10 mouse cellular contexts compared by ENCODE assay signal in the genomic region with DNA sequence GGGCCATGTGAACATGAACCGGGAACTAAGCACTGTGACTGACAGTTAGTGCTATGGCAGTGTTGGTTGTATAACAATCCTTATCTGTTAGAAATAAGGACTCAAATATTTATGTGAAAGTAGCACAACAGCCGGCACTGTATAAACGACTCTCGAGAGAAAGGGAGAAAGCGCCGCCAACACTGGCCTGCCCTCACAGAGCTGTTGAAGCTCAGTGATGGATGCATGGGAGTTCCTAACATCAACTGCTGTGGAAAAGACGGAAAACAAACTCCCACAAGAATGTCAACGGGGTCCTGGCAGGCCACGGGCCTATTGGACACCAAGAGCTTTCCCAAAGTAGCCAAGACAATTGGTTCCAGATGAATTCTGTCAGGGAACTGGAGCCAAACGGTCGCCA. TPM values are rescaled to one million over a fixed set of nuclear protein-coding genes. Genes with fewer than 3 reads are reported as not detected.
A peak's percentile ranks its signal among the peaks of the same experiment; 100 is the strongest.
DNase-seq lines count a peak whose midpoint lies in the region; ATAC-seq and TF ChIP-seq lines count a peak whose summit lies in the region.
"Had no signal": no experiment of that assay in that cellular context is flagged by ENCODE, and none has a peak within 500 bp of the region (broad histone marks: within the 10 kb centered on the region; RNA-seq: fewer than 3 reads in every experiment).

No protein-coding gene starts in this region.

- H3K79me2 ChIP-seq in heart, adult 2 months (replicated peaks; ENCODE audit: control insufficient read depth, insufficient read depth, low read length) = no peaks in the 10 kb centered on the region

- H3K27ac ChIP-seq in heart, adult 2 months = peak overlapping the region; percentile 40; the same call in 1 of the 2 replicates
- no peak overlapping the region for H3K27ac ChIP-seq in heart, embryonic 11.5 days (ENCODE audit: low read depth, low read length)
- peak overlapping the region; percentile 62; the same call in 1 of the 2 replicates for H3K27ac ChIP-seq in embryonic facial prominence, embryonic 13.5 days
- H3K27ac ChIP-seq in kidney, postnatal 0 days = peak overlapping the region; percentile 80

- intact Hi-C loops in heart, adult 2 months (cut with DNase I) = no loop called here

- DNase-seq in heart, adult 2 months = peak in 1 of 2 experiments; percentile 67
- peak; percentile 90 for DNase-seq in kidney, postnatal 0 days (ENCODE audit: low spot score)
- DNase-seq in lung, postnatal 4 days = peak; percentile 46 to 84
- DNase-seq in frontal cortex, postnatal 14 days (ENCODE audit: low spot score in 2 of 2) = no peak
- DNase-seq in spleen, adult 18-20 months = no peak

- peaks cover 2% of the 10 kb centered on the region for H3K36me3 ChIP-seq in heart, adult 2 months (ENCODE audit: control insufficient read depth, insufficient read depth, low read length)
- H3K36me3 ChIP-seq in heart, embryonic 11.5 days (ENCODE audit: control insufficient read depth, insufficient read depth, low read length) = no peaks in the 10 kb centered on the region
- H3K36me3 ChIP-seq in embryonic facial prominence, embryonic 13.5 days = peaks cover 24% of the 10 kb centered on the region
- H3K36me3 ChIP-seq in kidney, postnatal 0 days (ENCODE audit: insufficient read depth, low read length) = 0 out of 2 replicates have a peak, but pooled peaks cover 5% of the 10 kb centered on the region

- WGBS in heart, adult 2 months = 50% methylated on average over 11 of the region's 11 CpGs
- WGBS in heart, embryonic 11.5 days (ENCODE audit: insufficient replicate concordance) = 53% methylated on average over 11 of the region's 11 CpGs
- WGBS in embryonic facial prominence, embryonic 13.5 days = 39% methylated on average over 11 of the region's 11 CpGs
- WGBS in kidney, postnatal 0 days = 23% methylated on average over 11 of the region's 11 CpGs

- H3K27me3 ChIP-seq in heart, adult 2 months (ENCODE audit: control insufficient read depth, insufficient read depth, low read length) = no peaks in the 10 kb centered on the region
- no peaks in the 10 kb centered on the region for H3K27me3 ChIP-seq in heart, embryonic 11.5 days (ENCODE audit: control insufficient read depth, insufficient read depth, low read length)
- H3K27me3 ChIP-seq in embryonic facial prominence, embryonic 13.5 days = no peaks in the 10 kb centered on the region
- H3K27me3 ChIP-seq in kidney, postnatal 0 days (ENCODE audit: insufficient read depth, low read length) = no peaks in the 10 kb centered on the region

- no peak overlapping the region for H3K4me2 ChIP-seq in heart, embryonic 11.5 days
- no peak overlapping the region for H3K4me2 ChIP-seq in embryonic facial prominence, embryonic 13.5 days
- no peak overlapping the region for H3K4me2 ChIP-seq in kidney, postnatal 0 days (ENCODE audit: low read length)

- H3K4me1 ChIP-seq in heart, adult 2 months (ENCODE audit: control insufficient read depth, insufficient read depth, low read length) = peaks cover 6% of the 10 kb centered on the region; the same call in 1 of the 2 replicates
- H3K4me1 ChIP-seq in heart, embryonic 11.5 days (ENCODE audit: control insufficient read depth, insufficient read depth, low read length) = peaks cover 3% of the 10 kb centered on the region
- H3K4me1 ChIP-seq in embryonic facial prominence, embryonic 13.5 days = peaks cover 29% of the 10 kb centered on the region
- peaks cover 11% of the 10 kb centered on the region for H3K4me1 ChIP-seq in kidney, postnatal 0 days (replicated peaks; ENCODE audit: insufficient read depth, low read length)

- no peaks in the 10 kb centered on the region for H3K9me3 ChIP-seq in heart, embryonic 11.5 days (replicated peaks; ENCODE audit: control insufficient read depth, low read length)
- H3K9me3 ChIP-seq in embryonic facial prominence, embryonic 13.5 days = no peaks in the 10 kb centered on the region
- no peaks in the 10 kb centered on the region for H3K9me3 ChIP-seq in kidney, postnatal 0 days (replicated peaks; ENCODE audit: low read length)

- no peak overlapping the region for H3K4me3 ChIP-seq in heart, adult 2 months
- H3K4me3 ChIP-seq in heart, embryonic 11.5 days (ENCODE audit: low read depth, low read length) = no peak overlapping the region
- H3K4me3 ChIP-seq in embryonic facial prominence, embryonic 13.5 days = no peak overlapping the region
- H3K4me3 ChIP-seq in kidney, postnatal 0 days (replicated peaks; ENCODE audit: low read depth, low read length) = no peak overlapping the region

- no peak for TF ChIP-seq CTCF in heart, adult 2 months (IDR thresholded peaks at IDR 0.05)
- TF ChIP-seq CTCF in kidney, postnatal 0 days (IDR thresholded peaks at IDR 0.05; ENCODE audit: low read depth) = no peak

- no peak for TF ChIP-seq POLR2A in heart, adult 2 months (IDR thresholded peaks at IDR 0.05; ENCODE audit: insufficient read depth, low read depth, low read length)

- TF ChIP-seq EP300 in heart, adult 2 months (IDR thresholded peaks at IDR 0.05; ENCODE audit: insufficient read depth, low read depth, low read length) = no peak

- no peak for ATAC-seq in heart, embryonic 11.5 days (replicated peaks; ENCODE audit: insufficient number of reproducible peaks, low FRiP score, low TSS enrichment)
- ATAC-seq in embryonic facial prominence, embryonic 13.5 days (ENCODE audit: insufficient number of reproducible peaks, insufficient read depth, low FRiP score, low TSS enrichment, low read depth) = no peak
- ATAC-seq in kidney, postnatal 0 days (replicated peaks; ENCODE audit: low FRiP score, low read depth) = no peak
- no peak for ATAC-seq in CD4-positive, CD25-positive, alpha-beta regulatory T cell, adult 4 months

- no peak overlapping the region for H3K9ac ChIP-seq in heart, adult 2 months (ENCODE audit: low read depth, low read length)
- no peak overlapping the region for H3K9ac ChIP-seq in heart, embryonic 11.5 days (ENCODE audit: low read depth, low read length)
- H3K9ac ChIP-seq in embryonic facial prominence, embryonic 13.5 days = 0 out of 2 replicates have a peak overlapping the region, but pooled peaks have one; percentile 27
- H3K9ac ChIP-seq in kidney, postnatal 0 days (ENCODE audit: low read depth, low read length) = no peak overlapping the region

RNA-seq across cellular contexts. Expression of a gene that starts 2.8 kb away (rescaled TPM):
- total RNA-seq in heart, adult 2 months (2021) = 10 to 100 TPM; 33.8 to 36.7 TPM
- 48.1 and 51.2 TPM in 2 replicates for polyA plus RNA-seq in heart, adult 2 months (2012; rRNA removed)
- 99.1 and 99.6 TPM in 2 replicates for polyA plus RNA-seq in heart, embryonic 11.5 days (2014; fragmentation: Nextera tagmentation; extraction: Ambion mirVana)
- 78.5 and 97.7 TPM in 2 replicates for polyA plus RNA-seq in embryonic facial prominence, embryonic 13.5 days (2015; fragmentation: Nextera tagmentation; extraction: Ambion mirVana)
- polyA plus RNA-seq in kidney, postnatal 0 days (2015; fragmentation: Nextera tagmentation; extraction: Ambion mirVana) = 81.3 and 88.6 TPM in 2 replicates
- polyA plus RNA-seq in CD4-positive, CD25-positive, alpha-beta regulatory T cell, adult 4 months (2017; shearing (Covaris generic)) = 10 to 100 TPM; 40.4 to 50.6 TPM

RNA-seq across cellular contexts. Expression of a gene that starts 3.1 kb away (rescaled TPM):
- 10 to 100 TPM; 19.7 to 25.1 TPM for total RNA-seq in heart, adult 2 months (2021)
- polyA plus RNA-seq in heart, adult 2 months (2012; rRNA removed) = 23.5 and 23.9 TPM in 2 replicates
- 28.7 and 28.9 TPM in 2 replicates for polyA plus RNA-seq in heart, embryonic 11.5 days (2014; fragmentation: Nextera tagmentation; extraction: Ambion mirVana)
- polyA plus RNA-seq in embryonic facial prominence, embryonic 13.5 days (2015; fragmentation: Nextera tagmentation; extraction: Ambion mirVana) = 43.6 and 52.0 TPM in 2 replicates
- polyA plus RNA-seq in kidney, postnatal 0 days (2015; fragmentation: Nextera tagmentation; extraction: Ambion mirVana) = 55.4 and 62.7 TPM in 2 replicates
- 10 to 100 TPM; 16.5 to 27.2 TPM for polyA plus RNA-seq in CD4-positive, CD25-positive, alpha-beta regulatory T cell, adult 4 months (2017; shearing (Covaris generic))

RNA-seq across cellular contexts. Expression of a gene that starts 12.4 kb away (rescaled TPM):
- 10 to 100 TPM; 18.3 to 24.3 TPM for total RNA-seq in heart, adult 2 months (2021)
- 29.1 and 36.8 TPM in 2 replicates for polyA plus RNA-seq in heart, adult 2 months (2012; rRNA removed)
- 3.0 and 3.7 TPM in 2 replicates for polyA plus RNA-seq in heart, embryonic 11.5 days (2014; fragmentation: Nextera tagmentation; extraction: Ambion mirVana)
- 0.18 and 0.22 TPM in 2 replicates for polyA plus RNA-seq in embryonic facial prominence, embryonic 13.5 days (2015; fragmentation: Nextera tagmentation; extraction: Ambion mirVana)
- 0.17 TPM in 2 replicates for polyA plus RNA-seq in kidney, postnatal 0 days (2015; fragmentation: Nextera tagmentation; extraction: Ambion mirVana)
- not detected for polyA plus RNA-seq in CD4-positive, CD25-positive, alpha-beta regulatory T cell, adult 4 months (2017; shearing (Covaris generic))
- total RNA-seq: liver, adult 2 months; neutrophil, adult 5-6 weeks had no signal
- polyA plus RNA-seq: liver, adult 2 months had no signal

RNA-seq across cellular contexts. Expression of a gene that starts 15.1 kb away (rescaled TPM):
- 1 to 10 TPM; 5.5 to 6.4 TPM for total RNA-seq in heart, adult 2 months (2021)
- polyA plus RNA-seq in heart, adult 2 months (2012; rRNA removed) = 47.4 and 59.1 TPM in 2 replicates
- polyA plus RNA-seq in heart, embryonic 11.5 days (2014; fragmentation: Nextera tagmentation; extraction: Ambion mirVana) = 1.6 and 2.5 TPM in 2 replicates
- 1.3 and 1.7 TPM in 2 replicates for polyA plus RNA-seq in embryonic facial prominence, embryonic 13.5 days (2015; fragmentation: Nextera tagmentation; extraction: Ambion mirVana)
- polyA plus RNA-seq in kidney, postnatal 0 days (2015; fragmentation: Nextera tagmentation; extraction: Ambion mirVana) = 2.2 and 2.4 TPM in 2 replicates
- 10 to 100 TPM; 89.0 to 91.7 TPM for polyA plus RNA-seq in CD4-positive, CD25-positive, alpha-beta regulatory T cell, adult 4 months (2017; shearing (Covaris generic))

RNA-seq across cellular contexts. Expression of a gene that starts 15.3 kb away (rescaled TPM):
- total RNA-seq in heart, adult 2 months (2021) = under 1 TPM in 1 of 2 experiments, not detected in 1; 0.80 TPM
- 4.5 and 4.6 TPM in 2 replicates for polyA plus RNA-seq in heart, adult 2 months (2012; rRNA removed)
- 0.21 TPM in 2 replicates for polyA plus RNA-seq in heart, embryonic 11.5 days (2014; fragmentation: Nextera tagmentation; extraction: Ambion mirVana)
- 0.20 TPM in 1 of 2 replicates, not detected in the other for polyA plus RNA-seq in embryonic facial prominence, embryonic 13.5 days (2015; fragmentation: Nextera tagmentation; extraction: Ambion mirVana)
- polyA plus RNA-seq in kidney, postnatal 0 days (2015; fragmentation: Nextera tagmentation; extraction: Ambion mirVana) = 0.83 and 1.3 TPM in 2 replicates
- polyA plus RNA-seq in CD4-positive, CD25-positive, alpha-beta regulatory T cell, adult 4 months (2017; shearing (Covaris generic)) = not detected
- total RNA-seq: liver, adult 2 months had no signal
- polyA plus RNA-seq: liver, adult 2 months had no signal

Comparison
In these comparisons a context has a peak if more than half of its experiments do, and no peak if none do; other contexts are left out.
1. DNase-seq: peak in kidney, postnatal 0 days (single experiment) and lung, postnatal 4 days (2 of 2); none in frontal cortex, postnatal 14 days (0 of 2) and spleen, adult 18-20 months (0 of 2).